Mouse (Mus musculus): ENCODE measurements at regions not wholly inside any gene's neighbourhood (a gene's known extent, or its start where the extent isn't known, plus 50 kb on each side); places are given as distances from the start of the nearest gene placed in this dataset.
A peak's percentile ranks its signal among the peaks of the same experiment; 100 is the strongest.

- no peaks in the 10 kb centered on the region for H3K9me3 ChIP-seq (replicated peaks)
- 78% methylated on average over 3 of the region's 3 CpGs for WGBS
- ATAC-seq (replicated peaks; ENCODE audit: low FRiP score) = no peak
These were observed 494.0 kb upstream of the A1bg start for GRCm38 (mm10) chr15:61416841-61417240.

GRCm38 (mm10) chr15:61415626-61416025, 492.8 kb upstream of the A1bg start:
- no peak for ATAC-seq (replicated peaks; ENCODE audit: low FRiP score)
- WGBS = 68% methylated on average over 1 of the region's 1 CpGs
- no peak overlapping the region for H3K4me2 ChIP-seq
- H3K27ac ChIP-seq = no peak overlapping the region
- H3K27me3 ChIP-seq = no peaks in the 10 kb centered on the region
- H3K9ac ChIP-seq = no peak overlapping the region
- no peaks in the 10 kb centered on the region for H3K4me1 ChIP-seq
- H3K9me3 ChIP-seq (replicated peaks) = no peaks in the 10 kb centered on the region
- no peaks in the 10 kb centered on the region for H3K36me3 ChIP-seq
- no peak overlapping the region for H3K4me3 ChIP-seq (replicated peaks)

More at GRCm38 (mm10) chr15:61416841-61417240, 494.0 kb upstream of the A1bg start:
- H3K9ac ChIP-seq = no peak overlapping the region
- H3K27me3 ChIP-seq = no peaks in the 10 kb centered on the region
- no peaks in the 10 kb centered on the region for H3K4me1 ChIP-seq
- no peak overlapping the region for H3K4me2 ChIP-seq
- no peak overlapping the region for H3K4me3 ChIP-seq (replicated peaks)
- no peaks in the 10 kb centered on the region for H3K36me3 ChIP-seq
- no peak overlapping the region for H3K27ac ChIP-seq

GRCm38 (mm10) chr15:61411821-61412220, 489.0 kb upstream of the A1bg start:
- 79% methylated on average over 2 of the region's 2 CpGs for WGBS
- no peak for ATAC-seq (replicated peaks; ENCODE audit: low FRiP score)
- Histone ChIP-seq H3K4me2 (no peak overlapping the region), H3K4me3 (replicated peaks) (no peak overlapping the region), H3K9ac (no peak overlapping the region), H3K9me3 (replicated peaks) (no peaks in the 10 kb centered on the region), H3K36me3 (no peaks in the 10 kb centered on the region), H3K27me3 (no peaks in the 10 kb centered on the region), H3K27ac (no peak overlapping the region), H3K4me1 (no peaks in the 10 kb centered on the region)

GRCm38 (mm10) chr15:61410789-61411188, 488.0 kb upstream of the A1bg start:
- Histone ChIP-seq H3K4me1 (no peaks in the 10 kb centered on the region), H3K4me2 (no peak overlapping the region), H3K36me3 (no peaks in the 10 kb centered on the region), H3K9me3 (replicated peaks) (no peaks in the 10 kb centered on the region), H3K27me3 (no peaks in the 10 kb centered on the region), H3K4me3 (replicated peaks) (no peak overlapping the region), H3K27ac (no peak overlapping the region), H3K9ac (no peak overlapping the region)
- no peak for ATAC-seq (replicated peaks; ENCODE audit: low FRiP score)
- WGBS = 86% methylated on average over 2 of the region's 2 CpGs

- Histone ChIP-seq H3K4me1 (no peaks in the 10 kb centered on the region), H3K27me3 (no peaks in the 10 kb centered on the region), H3K4me2 (no peak overlapping the region), H3K36me3 (no peaks in the 10 kb centered on the region), H3K4me3 (replicated peaks) (no peak overlapping the region), H3K9me3 (replicated peaks) (no peaks in the 10 kb centered on the region), H3K27ac (no peak overlapping the region), H3K9ac (no peak overlapping the region)
- 95% methylated on average over 1 of the region's 1 CpGs for WGBS
- no peak for ATAC-seq (replicated peaks; ENCODE audit: low FRiP score)
These were observed 485.8 kb upstream of the A1bg start for GRCm38 (mm10) chr15:61408621-61409020.

GRCm38 (mm10) chr15:61400720-61401119, 477.9 kb upstream of the A1bg start:
- no peak for ATAC-seq (replicated peaks; ENCODE audit: low FRiP score)
- H3K9me3 ChIP-seq (replicated peaks) = no peaks in the 10 kb centered on the region
- 0 out of 2 replicates have a peak, but pooled peaks cover 2% of the 10 kb centered on the region for H3K4me1 ChIP-seq
- no peaks in the 10 kb centered on the region for H3K27me3 ChIP-seq
- no peak overlapping the region for H3K9ac ChIP-seq
- H3K4me3 ChIP-seq (replicated peaks) = no peak overlapping the region
- H3K27ac ChIP-seq = no peak overlapping the region
- H3K4me2 ChIP-seq = no peak overlapping the region
- no peaks in the 10 kb centered on the region for H3K36me3 ChIP-seq

GRCm38 (mm10) chr15:61399971-61400370, 477.2 kb upstream of the A1bg start:
- H3K4me3 ChIP-seq (replicated peaks) = no peak overlapping the region
- peaks cover 10% of the 10 kb centered on the region for H3K4me1 ChIP-seq
- no peak overlapping the region for H3K4me2 ChIP-seq
- H3K27me3 ChIP-seq = no peaks in the 10 kb centered on the region
- no peaks in the 10 kb centered on the region for H3K36me3 ChIP-seq
- no peaks in the 10 kb centered on the region for H3K9me3 ChIP-seq (replicated peaks)
- H3K27ac ChIP-seq = no peak overlapping the region
- WGBS = 87% methylated on average over 2 of the region's 2 CpGs
- no peak for ATAC-seq (replicated peaks; ENCODE audit: low FRiP score)
- H3K9ac ChIP-seq = no peak overlapping the region

- H3K4me1 ChIP-seq = peaks cover 13% of the 10 kb centered on the region
- no peak overlapping the region for H3K9ac ChIP-seq
- H3K4me3 ChIP-seq (replicated peaks) = no peak overlapping the region
- ATAC-seq (replicated peaks; ENCODE audit: low FRiP score) = no peak
- H3K9me3 ChIP-seq (replicated peaks) = no peaks in the 10 kb centered on the region
- no peak overlapping the region for H3K4me2 ChIP-seq
- H3K27me3 ChIP-seq = no peaks in the 10 kb centered on the region
- H3K27ac ChIP-seq = no peak overlapping the region
- no peaks in the 10 kb centered on the region for H3K36me3 ChIP-seq
- 76% methylated on average over 3 of the region's 3 CpGs for WGBS
These were observed 476.0 kb upstream of the A1bg start for GRCm38 (mm10) chr15:61398829-61399228.

GRCm38 (mm10) chr15:61397061-61397460, 474.2 kb upstream of the A1bg start:
- 83% methylated on average over 3 of the region's 3 CpGs for WGBS
- no peak for ATAC-seq (replicated peaks; ENCODE audit: low FRiP score)
- no peak overlapping the region for H3K4me2 ChIP-seq

GRCm38 (mm10) chr15:61395296-61395826, 472.5 kb upstream of the A1bg start:
- Histone ChIP-seq H3K4me2 (peak overlapping the region; percentile 19; the same call in 1 of the 2 replicates), H3K36me3 (no peaks in the 10 kb centered on the region), H3K27me3 (no peaks in the 10 kb centered on the region), H3K9ac (no peak overlapping the region), H3K27ac (peak overlapping the region; percentile 78), H3K4me1 (peaks cover 13% of the 10 kb centered on the region), H3K9me3 (replicated peaks) (no peaks in the 10 kb centered on the region), H3K4me3 (replicated peaks) (no peak overlapping the region)
- peak; percentile 90 for ATAC-seq (replicated peaks; ENCODE audit: low FRiP score)
- WGBS = 7% methylated on average over 8 of the region's 8 CpGs

More at GRCm38 (mm10) chr15:61397061-61397460, 474.2 kb upstream of the A1bg start:
- Histone ChIP-seq H3K9ac (no peak overlapping the region), H3K4me3 (replicated peaks) (no peak overlapping the region), H3K36me3 (no peaks in the 10 kb centered on the region), H3K9me3 (replicated peaks) (no peaks in the 10 kb centered on the region), H3K4me1 (peaks cover 13% of the 10 kb centered on the region), H3K27me3 (no peaks in the 10 kb centered on the region), H3K27ac (no peak overlapping the region)

GRCm38 (mm10) chr15:61380666-61381065, 457.9 kb upstream of the A1bg start:
- no peak overlapping the region for H3K9ac ChIP-seq
- H3K4me1 ChIP-seq = no peaks in the 10 kb centered on the region
- no peak overlapping the region for H3K27ac ChIP-seq
- no peak for ATAC-seq (replicated peaks; ENCODE audit: low FRiP score)
- no peak overlapping the region for H3K4me2 ChIP-seq
- H3K27me3 ChIP-seq = no peaks in the 10 kb centered on the region
- no peaks in the 10 kb centered on the region for H3K9me3 ChIP-seq (replicated peaks)
- no peaks in the 10 kb centered on the region for H3K36me3 ChIP-seq
- H3K4me3 ChIP-seq (replicated peaks) = no peak overlapping the region
- 73% methylated on average over 3 of the region's 3 CpGs for WGBS

- Histone ChIP-seq H3K4me2 (no peak overlapping the region), H3K4me1 (no peaks in the 10 kb centered on the region), H3K36me3 (no peaks in the 10 kb centered on the region), H3K9ac (no peak overlapping the region), H3K27ac (no peak overlapping the region), H3K27me3 (no peaks in the 10 kb centered on the region), H3K4me3 (replicated peaks) (no peak overlapping the region), H3K9me3 (replicated peaks) (no peaks in the 10 kb centered on the region)
- 70% methylated on average over 3 of the region's 3 CpGs for WGBS
- ATAC-seq (replicated peaks; ENCODE audit: low FRiP score) = no peak
These were observed 443.5 kb upstream of the A1bg start for GRCm38 (mm10) chr15:61366276-61366675.

GRCm38 (mm10) chr15:61365511-61365910, 442.7 kb upstream of the A1bg start:
- no peak overlapping the region for H3K4me2 ChIP-seq
- WGBS = 74% methylated on average over 5 of the region's 5 CpGs
- H3K9me3 ChIP-seq (replicated peaks) = no peaks in the 10 kb centered on the region
- ATAC-seq (replicated peaks; ENCODE audit: low FRiP score) = no peak
- H3K27ac ChIP-seq = no peak overlapping the region
- no peaks in the 10 kb centered on the region for H3K27me3 ChIP-seq
- no peak overlapping the region for H3K4me3 ChIP-seq (replicated peaks)
- no peaks in the 10 kb centered on the region for H3K36me3 ChIP-seq
- no peak overlapping the region for H3K9ac ChIP-seq
- no peaks in the 10 kb centered on the region for H3K4me1 ChIP-seq

All from kidney, embryonic 15.5 days (tissue).